Mouse (Mus musculus): ENCODE results near the gene Slc22a29.
A peak's percentile ranks its signal among the peaks of the same experiment; 100 is the strongest.
"Not testable (repeated sequence)": the region's sequence is repeated elsewhere in the genome, so short reads cannot be mapped to it uniquely, and the experiment has no call there.

The Slc22a29 gene

GRCm38 (mm10) chr19:8218800-8219199, at the start of gene Slc22a29:
Gene Slc22a29 (minus strand): TSS chr19:8218900.
- no peak for DNase-seq (ENCODE audit: low read depth, low spot score)

GRCm38 (mm10) chr19:8265324-8265723, 46.6 kb upstream of the Slc22a29 start:
- no peak for DNase-seq (ENCODE audit: low read depth, low spot score)

DNA sequence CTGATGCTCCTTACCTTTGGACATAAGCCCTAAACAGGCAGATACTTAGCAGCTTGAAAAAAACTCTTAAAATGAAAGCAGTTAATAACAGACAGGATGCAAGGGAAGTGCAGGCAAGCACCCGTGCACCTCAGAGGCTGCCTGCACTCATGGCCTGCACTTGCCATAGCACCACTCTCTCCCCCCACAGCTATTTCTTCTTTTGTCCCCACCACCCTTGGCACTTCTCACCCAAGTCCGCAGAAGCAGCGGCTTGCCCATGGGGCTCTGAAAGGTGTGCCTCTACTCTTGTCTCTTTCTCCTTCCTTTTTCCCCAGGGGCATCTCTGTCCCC, 34.0 kb upstream of the Slc22a29 start:
- no peak for DNase-seq (ENCODE audit: low read depth, low spot score)

GRCm38 (mm10) chr19:8251896-8252704, 33.4 kb upstream of the Slc22a29 start:
- DNase-seq (ENCODE audit: low read depth, low spot score) = peak; percentile 84

DNA sequence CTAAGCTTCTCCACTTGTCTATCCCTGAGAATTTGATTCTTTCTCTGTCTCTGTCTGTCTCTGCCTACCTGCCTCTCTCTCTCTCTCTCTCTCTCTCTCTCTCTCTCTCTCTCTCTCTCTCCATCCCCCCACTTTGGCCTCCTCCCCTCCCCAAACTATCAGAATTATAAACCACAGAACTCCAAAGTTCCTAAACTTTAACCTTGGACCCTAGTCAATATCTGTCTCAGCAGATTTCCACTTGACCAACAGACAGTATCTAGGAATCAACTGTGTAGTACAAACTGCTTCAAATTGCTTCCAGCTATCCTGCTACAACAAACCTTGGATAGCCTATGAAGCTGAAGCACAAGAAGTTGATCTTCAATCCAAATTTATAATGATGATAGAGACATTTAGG, 10.2 kb upstream of the Slc22a29 start:
- DNase-seq (ENCODE audit: low read depth, low spot score) = no peak

GRCm38 (mm10) chr19:8148787-8149523, 69.7 kb downstream of the Slc22a29 start:
- DNase-seq (ENCODE audit: low read depth, low spot score) = no peak

DNA sequence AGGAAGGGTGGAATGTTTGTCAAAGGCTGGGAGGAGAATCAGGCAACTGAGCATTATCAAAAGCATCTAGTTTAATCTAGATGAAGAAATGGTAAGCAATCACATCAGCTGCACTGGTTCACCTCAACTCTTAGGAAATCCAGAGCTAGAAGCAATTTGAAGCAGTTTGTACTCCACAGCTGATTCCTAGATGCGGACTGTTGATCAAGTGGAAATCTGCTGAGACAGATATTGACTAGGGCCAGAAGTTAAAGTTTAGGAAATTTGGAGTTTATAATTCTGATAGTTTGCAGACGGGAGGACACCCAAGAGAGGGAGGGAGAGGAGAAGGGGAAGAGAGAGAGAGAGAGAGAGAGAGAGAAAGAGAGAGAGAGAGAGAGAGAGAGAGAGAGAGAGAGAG, 76.0 kb downstream of the Slc22a29 start:
- not testable (repeated sequence) for DNase-seq (ENCODE audit: low read depth, low spot score)

GRCm38 (mm10) chr19:8134127-8134841, 84.4 kb downstream of the Slc22a29 start:
- DNase-seq (ENCODE audit: low read depth, low spot score) = not testable (repeated sequence)

- DNase-seq (ENCODE audit: low read depth, low spot score) = not testable (repeated sequence)
Measured at GRCm38 (mm10) chr19:8131881-8132280, 86.8 kb downstream of the Slc22a29 start, which contains the start of gene Slc22a28. Gene Slc22a28 (minus strand): TSS chr19:8131982.
